30 mouse cellular contexts compared by ENCODE assay signal in the genomic region with DNA sequence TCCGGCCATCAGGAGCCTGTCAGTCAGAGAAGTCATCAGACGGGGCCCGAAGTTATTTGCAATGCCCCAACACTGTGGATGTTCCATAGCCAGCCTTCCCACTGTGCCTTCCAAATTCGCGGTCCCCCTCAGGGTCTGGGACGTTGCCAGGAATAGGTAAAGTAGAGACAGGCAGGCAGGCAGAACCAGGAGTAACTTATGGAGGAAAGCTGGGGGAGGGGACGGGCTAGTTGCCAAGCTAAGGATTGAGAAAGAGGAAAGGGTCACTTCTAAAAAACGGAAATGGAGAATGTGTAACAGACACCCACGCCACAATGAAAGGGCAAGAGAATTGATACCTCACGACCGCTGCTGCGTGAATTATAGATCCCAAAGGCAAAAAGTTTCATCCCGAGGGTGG.
DNase-seq lines count a peak whose midpoint lies in the region; ATAC-seq lines count a peak whose summit lies in the region.
"Had no signal": no experiment of that assay in that cellular context is flagged by ENCODE, and none has a peak within 500 bp of the region (broad histone marks: within the 10 kb centered on the region; RNA-seq: fewer than 3 reads in every experiment).

No protein-coding gene starts in this region.

- no peak for ATAC-seq in hindbrain, embryonic 11.5 days (ENCODE audit: low FRiP score)
- no peak for ATAC-seq in forebrain, embryonic 15.5 days (replicated peaks)
- ATAC-seq: forebrain, embryonic 16.5 days; liver, embryonic 12.5 days; midbrain, embryonic 16.5 days had no signal

- peak; percentile 9 to 13 for DNase-seq in cerebellum, postnatal 10 days
- no peak for DNase-seq in cerebellum, adult 18-20 months
- DNase-seq in kidney, postnatal 4 days: peak; percentile 6 to 15
- DNase-seq in kidney, adult 18-20 months: no peak
- peak; percentile 38 for DNase-seq in 416B (ENCODE audit: low read depth)
- peak; percentile 7 for DNase-seq in lung, postnatal 14 days
- DNase-seq in hindbrain, embryonic 11.5 days (ENCODE audit: low spot score): no peak
- DNase-seq: adrenal gland, adult 8-10 months; cerebellum, adult 8-10 months; cerebellum, postnatal 36 days; embryo, embryonic 11 days; heart, postnatal 36 days; kidney, adult 11 months; lung, embryonic 14.5 days; right cerebral cortex, postnatal 4 days; thymus, adult 18-20 months; thymus, postnatal 25 days had no signal

- H3K4me1 ChIP-seq in hindbrain, embryonic 11.5 days (replicated peaks; ENCODE audit: control insufficient read depth, insufficient read depth, low read length): no peaks in the 10 kb centered on the region
- H3K4me1 ChIP-seq in forebrain, embryonic 15.5 days: peaks cover 4% of the 10 kb centered on the region; the same call in 1 of the 2 replicates
- H3K4me1 ChIP-seq: limb, embryonic 13.5 days; liver, embryonic 12.5 days had no signal

- H3K27ac ChIP-seq in hindbrain, embryonic 11.5 days (ENCODE audit: low read depth, low read length): no peak overlapping the region
- no peak overlapping the region for H3K27ac ChIP-seq in forebrain, embryonic 15.5 days (replicated peaks)
- H3K27ac ChIP-seq: embryonic facial prominence, embryonic 12.5 days; forebrain, embryonic 10.5 days; heart, embryonic 10.5 days; hindbrain, embryonic 13.5 days; kidney, postnatal 0 days; left cerebral cortex, adult 2 months; limb, embryonic 13.5 days; liver, embryonic 12.5 days had no signal

- no peaks in the 10 kb centered on the region for H3K27me3 ChIP-seq in hindbrain, embryonic 11.5 days (ENCODE audit: control insufficient read depth, insufficient read depth, low read length)
- H3K27me3 ChIP-seq in forebrain, embryonic 15.5 days: no peaks in the 10 kb centered on the region
- H3K27me3 ChIP-seq: embryonic facial prominence, embryonic 12.5 days; hindbrain, embryonic 13.5 days; limb, embryonic 13.5 days; liver, embryonic 12.5 days had no signal

- 86% methylated on average over 13 of the region's 13 CpGs for WGBS in hindbrain, embryonic 11.5 days
- 82% methylated on average over 13 of the region's 13 CpGs for WGBS in forebrain, embryonic 15.5 days

- no peaks in the 10 kb centered on the region for H3K36me3 ChIP-seq in hindbrain, embryonic 11.5 days (ENCODE audit: control insufficient read depth, insufficient read depth, low read length)
- no peaks in the 10 kb centered on the region for H3K36me3 ChIP-seq in forebrain, embryonic 15.5 days
- H3K36me3 ChIP-seq: embryonic facial prominence, embryonic 12.5 days; forebrain, embryonic 10.5 days; G1E; heart, embryonic 10.5 days; hindbrain, embryonic 13.5 days; limb, embryonic 13.5 days; liver, embryonic 12.5 days had no signal

- no peak overlapping the region for H3K4me2 ChIP-seq in hindbrain, embryonic 11.5 days (replicated peaks; ENCODE audit: low read depth, low read length)
- no peak overlapping the region for H3K4me2 ChIP-seq in forebrain, embryonic 15.5 days (replicated peaks)
- H3K4me2 ChIP-seq: embryonic facial prominence, embryonic 12.5 days; hindbrain, embryonic 13.5 days; limb, embryonic 13.5 days; liver, embryonic 12.5 days; lung, embryonic 14.5 days; midbrain, embryonic 11.5 days had no signal

- no peak overlapping the region for H3K9ac ChIP-seq in hindbrain, embryonic 11.5 days (ENCODE audit: low read depth, low read length)
- no peak overlapping the region for H3K9ac ChIP-seq in forebrain, embryonic 15.5 days (replicated peaks)
- H3K9ac ChIP-seq: embryonic facial prominence, embryonic 12.5 days; hindbrain, embryonic 13.5 days; limb, embryonic 13.5 days; liver, embryonic 12.5 days; lung, embryonic 14.5 days had no signal

- H3K9me3 ChIP-seq in hindbrain, embryonic 11.5 days (ENCODE audit: control insufficient read depth, low read length): no peaks in the 10 kb centered on the region
- H3K9me3 ChIP-seq in forebrain, embryonic 15.5 days: no peaks in the 10 kb centered on the region
- H3K9me3 ChIP-seq: embryonic facial prominence, embryonic 12.5 days; forebrain, embryonic 10.5 days; G1E; heart, embryonic 10.5 days; hindbrain, embryonic 13.5 days; limb, embryonic 13.5 days; liver, embryonic 12.5 days had no signal

- no peak overlapping the region for H3K4me3 ChIP-seq in hindbrain, embryonic 11.5 days (ENCODE audit: low read depth, low read length)
- no peak overlapping the region for H3K4me3 ChIP-seq in forebrain, embryonic 15.5 days
- H3K4me3 ChIP-seq: embryonic facial prominence, embryonic 12.5 days; forebrain, embryonic 10.5 days; heart, embryonic 10.5 days; hindbrain, embryonic 13.5 days; left cerebral cortex, adult 2 months; limb, embryonic 13.5 days; liver, embryonic 12.5 days had no signal

Comparison
In these comparisons a context has a peak if more than half of its experiments do, and no peak if none do; other contexts are left out.
1. DNase-seq: peak in cerebellum, postnatal 10 days (2 of 2), kidney, postnatal 4 days (2 of 2), 416B (single experiment) and lung, postnatal 14 days (single experiment); none in cerebellum, adult 18-20 months (0 of 2), kidney, adult 18-20 months (single experiment) and hindbrain, embryonic 11.5 days (single experiment).